Mouse (Mus musculus): ENCODE measurements around the gene Neil3.
"Not testable (repeated sequence)": the region's sequence is repeated elsewhere in the genome, so short reads cannot be mapped to it uniquely, and the experiment has no call there.

Neil3 gene

GRCm38 (mm10) chr8:53538049-53538448, 100.8 kb downstream of the Neil3 start:
- DNase-seq (ENCODE audit: low read depth, low spot score): not testable (repeated sequence)

All from mesoderm, embryonic 11.5 days (tissue).